Mouse (Mus musculus) brain, embryonic 14.5 days (tissue): ENCODE measurements at regions not wholly inside any gene's neighbourhood (a gene's known extent, or its start where the extent isn't known, plus 50 kb on each side); places are given as distances from the start of the nearest gene placed in this dataset.

Experiments
- CTCF ChIP-seq: fragments of 200-500 bp; IDR thresholded peaks from 2 replicates; pipeline ENCODE4 v1.5.1; 2012; ENCODE audit warnings: inconsistent platforms, mild to moderate bottlenecking, moderate library complexity, borderline replicate concordance; ENCODE audit not compliant: insufficient read depth, insufficient read length; ENCODE audit errors: extremely low read depth
- POLR2A ChIP-seq: fragments of 200-500 bp; IDR thresholded peaks from 2 replicates; pipeline ENCODE4 v1.6.1; 2012; ENCODE audit warnings: mild to moderate bottlenecking, inconsistent platforms, borderline replicate concordance; ENCODE audit not compliant: poor library complexity, insufficient read depth, insufficient read length, severe bottlenecking; ENCODE audit errors: extremely low read depth

DNA sequence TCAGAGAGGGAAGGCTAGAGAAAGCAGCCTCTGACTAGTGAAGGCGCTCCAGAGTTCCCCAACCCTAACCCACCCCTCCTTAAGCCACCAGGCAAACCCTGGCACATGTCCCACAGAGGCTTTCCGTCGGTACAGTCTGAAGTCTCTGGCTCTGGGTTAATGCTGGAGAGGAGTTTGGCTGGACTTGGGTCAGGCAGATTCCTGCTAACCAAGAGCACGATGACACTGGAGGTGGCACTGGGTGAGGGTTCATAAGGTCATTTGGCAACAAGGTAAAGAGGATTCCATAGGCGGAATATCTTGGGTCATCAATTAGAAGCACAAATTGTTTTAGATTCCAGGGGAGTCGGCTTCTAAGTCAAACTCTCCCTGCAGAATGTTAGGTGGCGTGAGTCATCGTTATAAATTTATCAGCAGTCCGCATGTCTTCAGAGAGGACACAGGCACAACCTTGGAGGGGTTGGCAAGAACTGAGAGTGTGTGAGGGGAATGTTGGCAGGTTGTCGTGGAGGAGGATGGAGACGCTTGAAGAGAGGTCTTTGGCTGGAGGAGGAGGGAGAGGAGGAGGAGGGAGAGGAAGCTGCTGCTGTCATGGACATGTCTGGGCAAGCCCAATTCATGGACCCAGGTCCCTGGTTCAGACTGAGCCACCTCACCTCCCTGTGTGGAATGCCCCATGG is 138.4 kb downstream of the Utp6 start:
- TF ChIP-seq CTCF (no peak), POLR2A (no peak)
